Comparison of ENCODE assay signal across 17 mouse cellular contexts in the genomic region with DNA sequence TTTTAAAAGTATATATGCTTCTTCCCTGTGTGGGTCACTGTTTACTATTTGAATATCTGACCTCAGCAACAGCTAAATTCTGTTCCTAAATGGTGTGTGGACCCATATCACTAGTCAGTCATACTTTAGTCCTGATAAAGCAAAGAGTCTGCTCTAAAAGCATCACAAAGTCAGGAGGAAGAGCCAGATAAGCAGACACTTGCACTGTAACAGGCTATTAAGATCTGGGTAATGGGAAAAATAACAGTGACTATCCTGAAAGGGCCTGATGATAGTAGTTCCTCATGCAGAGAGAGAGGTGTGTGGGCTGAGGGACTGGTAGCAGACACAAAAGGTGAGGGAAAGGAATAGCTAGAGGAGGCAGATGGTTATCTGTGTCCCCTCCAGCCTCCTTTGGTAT.
"Had no signal": no experiment of that assay in that cellular context is flagged by ENCODE, and none has a peak within 500 bp of the region (broad histone marks: within the 10 kb centered on the region; RNA-seq: fewer than 3 reads in every experiment).

No protein-coding gene starts in this region.

- H3K27me3 ChIP-seq: limb, embryonic 15.5 days; lung, embryonic 15.5 days; midbrain, embryonic 15.5 days; neural tube, embryonic 13.5 days; stomach, embryonic 15.5 days had no signal

- DNase-seq: kidney, adult 11 months; kidney, postnatal 10 days; kidney, postnatal 4 days; lung, postnatal 14 days; retina, postnatal 1 day; right cerebral cortex, postnatal 14 days; thymus, adult 2 months; thymus, postnatal 25 days had no signal

- ATAC-seq: midbrain, embryonic 15.5 days had no signal

- H3K4me2 ChIP-seq: limb, embryonic 15.5 days; lung, embryonic 15.5 days; midbrain, embryonic 11.5 days; midbrain, embryonic 15.5 days; neural tube, embryonic 13.5 days; stomach, embryonic 15.5 days had no signal

- H3K9ac ChIP-seq: limb, embryonic 15.5 days; lung, embryonic 15.5 days; midbrain, embryonic 15.5 days; neural tube, embryonic 13.5 days; stomach, embryonic 15.5 days had no signal

- H3K27ac ChIP-seq: layer of hippocampus, adult 2 months; limb, embryonic 15.5 days; lung, embryonic 15.5 days; macrophage; midbrain, embryonic 15.5 days; neural tube, embryonic 13.5 days; stomach, embryonic 15.5 days had no signal

- H3K4me3 ChIP-seq: layer of hippocampus, adult 2 months; limb, embryonic 15.5 days; lung, embryonic 15.5 days; megakaryocyte, embryonic 14.5 days; midbrain, embryonic 15.5 days; neural tube, embryonic 13.5 days; stomach, embryonic 15.5 days had no signal

- H3K4me1 ChIP-seq: midbrain, embryonic 15.5 days; neural tube, embryonic 13.5 days; stomach, embryonic 15.5 days had no signal

- H3K9me3 ChIP-seq: limb, embryonic 15.5 days; lung, embryonic 15.5 days; megakaryocyte, embryonic 14.5 days; midbrain, embryonic 15.5 days; neural tube, embryonic 13.5 days; stomach, embryonic 15.5 days had no signal

- H3K36me3 ChIP-seq: limb, embryonic 15.5 days; lung, embryonic 15.5 days; midbrain, embryonic 15.5 days; neural tube, embryonic 13.5 days; stomach, embryonic 15.5 days had no signal
